Mouse (Mus musculus) kidney, adult 2 months (tissue): ENCODE results near the gene Pdzd2.

Experiments used
- CTCF ChIP-seq: fragments of 200-500 bp; conservative IDR thresholded peaks from 2 replicates; pipeline ENCODE4 v1.5.1; 2011; ENCODE audit warnings: low read depth, mild to moderate bottlenecking, control low read depth, low read length, moderate library complexity, mixed read lengths; ENCODE audit not compliant: insufficient read depth, insufficient read length
- POLR2A ChIP-seq: fragments of 200-500 bp; IDR thresholded peaks from one replicate; pipeline ENCODE4 v1.6.1; 2011; ENCODE audit warnings: low read depth, low read length, control low read depth

DNA sequence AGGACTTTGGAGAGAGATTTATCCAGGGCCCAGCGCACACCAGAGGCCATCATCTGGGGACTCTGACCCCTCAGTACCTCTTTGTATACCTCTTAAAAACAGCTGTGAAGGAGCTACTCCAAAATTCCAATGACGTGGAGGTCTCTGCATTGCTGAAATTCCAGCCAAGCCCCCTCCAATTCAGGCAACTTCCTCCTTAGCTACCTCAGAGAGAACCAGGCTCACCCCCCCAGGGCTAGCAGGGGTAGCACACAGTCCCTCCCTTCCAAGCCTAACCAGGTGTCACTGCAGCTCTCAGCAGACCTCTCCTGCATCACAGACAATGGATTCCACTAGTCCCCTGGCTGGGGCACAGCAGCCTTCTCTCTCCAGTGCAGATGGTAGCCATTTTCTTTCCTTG, 4.5 kb downstream of the Pdzd2 start:
- TF ChIP-seq CTCF (no peak), POLR2A (no peak)
